Mouse (Mus musculus) kidney, embryonic 16.5 days (tissue): ENCODE results near the gene Slc26a10. TPM values are rescaled to one million over a fixed set of nuclear protein-coding genes. Genes with fewer than 3 reads are reported as not detected.

Experiments
- polyA plus RNA-seq: library from polyadenylated mRNA; unstranded; fragments of >200 nt; fragmentation: Nextera tagmentation; extraction: Ambion mirVana; gene quantifications from 2 replicates; pipeline ENCODE4 v1.2.1, GENCODE M21; 2015

Gene Slc26a10
- polyA plus RNA-seq, 1 experiment from 2014 or later = 4.4 TPM

Other genes starting within 250 kb of the Slc26a10 start
- gene Ctdsp2, start 201.9 kb downstream of the Slc26a10 start, polyA plus RNA-seq = 70.5 and 76.1 TPM in 2 replicates
- gene Avil, start 179.9 kb downstream of the Slc26a10 start, polyA plus RNA-seq = 0.17 and 0.22 TPM in 2 replicates
- 102 and 103 TPM in 2 replicates for gene Tsfm, start 149.8 kb downstream of the Slc26a10 start, polyA plus RNA-seq
- 52.8 and 58.2 TPM in 2 replicates for gene Mettl1, start 139.2 kb downstream of the Slc26a10 start, polyA plus RNA-seq
- gene Eef1akmt3, start 139.1 kb downstream of the Slc26a10 start, polyA plus RNA-seq = 0.76 and 0.94 TPM in 2 replicates
- 32.6 and 53.8 TPM in 2 replicates for gene Cyp27b1, start 132.4 kb downstream of the Slc26a10 start, polyA plus RNA-seq
- gene March9, start 120.5 kb downstream of the Slc26a10 start, polyA plus RNA-seq = 1.2 and 1.4 TPM in 2 replicates
- 1,871 and 1,917 TPM in 2 replicates for gene Cdk4, start 117.1 kb downstream of the Slc26a10 start, polyA plus RNA-seq
- gene Tspan31, start 110.4 kb downstream of the Slc26a10 start, polyA plus RNA-seq = 205 and 208 TPM in 2 replicates
- gene Agap2, start 105.4 kb downstream of the Slc26a10 start, polyA plus RNA-seq = 0.04 and 0.09 TPM in 2 replicates
- gene Os9, start 59.5 kb downstream of the Slc26a10 start, polyA plus RNA-seq = 106 and 110 TPM in 2 replicates
- 7.2 and 10.1 TPM in 2 replicates for gene B4galnt1, start 15.4 kb downstream of the Slc26a10 start, polyA plus RNA-seq
- 47.8 and 53.8 TPM in 2 replicates for gene Arhgef25, start 9.4 kb upstream of the Slc26a10 start, polyA plus RNA-seq
- gene Dtx3, start 15.1 kb upstream of the Slc26a10 start, polyA plus RNA-seq = 115 and 125 TPM in 2 replicates
- gene Pip4k2c, start 30.9 kb upstream of the Slc26a10 start, polyA plus RNA-seq = 50.9 and 52.2 TPM in 2 replicates
- 0.76 and 1.7 TPM in 2 replicates for gene Kif5a, start 82.7 kb upstream of the Slc26a10 start, polyA plus RNA-seq
- 206 and 212 TPM in 2 replicates for gene Dctn2, start 85.7 kb upstream of the Slc26a10 start, polyA plus RNA-seq
- gene Mbd6, start 108.4 kb upstream of the Slc26a10 start, polyA plus RNA-seq = 13.3 and 14.8 TPM in 2 replicates
- 115 and 123 TPM in 2 replicates for gene Mars, start 131.1 kb upstream of the Slc26a10 start, polyA plus RNA-seq
- 2.5 and 2.6 TPM in 2 replicates for gene Arhgap9, start 141.3 kb upstream of the Slc26a10 start, polyA plus RNA-seq
- 7.5 and 9.5 TPM in 2 replicates for gene Gli1, start 161.3 kb upstream of the Slc26a10 start, polyA plus RNA-seq
- 0.08 TPM in 1 of 2 replicates, not detected in the other for gene Inhbe, start 173.8 kb upstream of the Slc26a10 start, polyA plus RNA-seq
- gene Inhbc, start 189.8 kb upstream of the Slc26a10 start, polyA plus RNA-seq = 0.09 and 0.24 TPM in 2 replicates
- 28.1 and 29.0 TPM in 2 replicates for gene R3hdm2, start 199.7 kb upstream of the Slc26a10 start, polyA plus RNA-seq